8 mouse cellular contexts compared by ENCODE assay signal in genomic region chr6:93758114-93758513, GRCm38 (mm10).
A peak's percentile ranks its signal among the peaks of the same experiment; 100 is the strongest.
DNase-seq lines count a peak whose midpoint lies in the region; ATAC-seq lines count a peak whose summit lies in the region.

No protein-coding gene starts in this region.

- no peak overlapping the region for H3K4me3 ChIP-seq in limb, embryonic 12.5 days (replicated peaks)
- H3K4me3 ChIP-seq in limb, embryonic 10.5 days = no peak overlapping the region
- no peak overlapping the region for H3K4me3 ChIP-seq in intestine, embryonic 16.5 days (ENCODE audit: low read length)
- no peak overlapping the region for H3K4me3 ChIP-seq in neural tube, embryonic 15.5 days (replicated peaks)

- no peak overlapping the region for H3K9ac ChIP-seq in limb, embryonic 12.5 days (replicated peaks)
- no peak overlapping the region for H3K9ac ChIP-seq in intestine, embryonic 16.5 days (ENCODE audit: low read depth, low read length)
- H3K9ac ChIP-seq in neural tube, embryonic 15.5 days (replicated peaks) = no peak overlapping the region

- no peaks in the 10 kb centered on the region for H3K36me3 ChIP-seq in limb, embryonic 12.5 days
- H3K36me3 ChIP-seq in limb, embryonic 10.5 days = peaks cover 8% of the 10 kb centered on the region
- no peaks in the 10 kb centered on the region; the same call in 1 of the 2 replicates for H3K36me3 ChIP-seq in intestine, embryonic 16.5 days (ENCODE audit: control insufficient read depth, insufficient read depth, low read length)
- H3K36me3 ChIP-seq in neural tube, embryonic 15.5 days = peaks cover 19% of the 10 kb centered on the region

- 0 out of 2 replicates have a peak, but pooled peaks cover 7% of the 10 kb centered on the region for H3K4me1 ChIP-seq in limb, embryonic 12.5 days (replicated peaks)
- H3K4me1 ChIP-seq in limb, embryonic 10.5 days = no peaks in the 10 kb centered on the region
- peaks cover 4% of the 10 kb centered on the region; the same call in 1 of the 2 replicates for H3K4me1 ChIP-seq in intestine, embryonic 16.5 days (ENCODE audit: control insufficient read depth, insufficient read depth, low read length)
- H3K4me1 ChIP-seq in neural tube, embryonic 15.5 days = peaks cover 10% of the 10 kb centered on the region

- peak overlapping the region; percentile 31; the same call in 1 of the 2 replicates for H3K27ac ChIP-seq in limb, embryonic 12.5 days
- H3K27ac ChIP-seq in limb, embryonic 10.5 days = no peak overlapping the region
- H3K27ac ChIP-seq in intestine, embryonic 16.5 days (ENCODE audit: low read length) = peak overlapping the region; percentile 64
- 0 out of 2 replicates have a peak overlapping the region, but pooled peaks have one; percentile 70 for H3K27ac ChIP-seq in neural tube, embryonic 15.5 days (replicated peaks)

- H3K27me3 ChIP-seq in limb, embryonic 12.5 days = no peaks in the 10 kb centered on the region
- H3K27me3 ChIP-seq in limb, embryonic 10.5 days (ENCODE audit: low read depth, poor library complexity, severe bottlenecking) = no peaks in the 10 kb centered on the region
- H3K27me3 ChIP-seq in intestine, embryonic 16.5 days (replicated peaks; ENCODE audit: control insufficient read depth, insufficient read depth, low read length) = no peaks in the 10 kb centered on the region
- no peaks in the 10 kb centered on the region for H3K27me3 ChIP-seq in neural tube, embryonic 15.5 days (replicated peaks)

- no peak for ATAC-seq in limb, embryonic 12.5 days (ENCODE audit: insufficient number of reproducible peaks, insufficient read depth, low FRiP score, low TSS enrichment, low read depth)
- peak; percentile 95 for ATAC-seq in intestine, embryonic 16.5 days
- no peak for ATAC-seq in neural tube, embryonic 15.5 days (ENCODE audit: low FRiP score)
- no peak for ATAC-seq in inflammation-experienced regulatory T-cells, adult 6 months

- 77% methylated on average over 3 of the region's 3 CpGs for WGBS in limb, embryonic 12.5 days
- WGBS in limb, embryonic 10.5 days = 81% methylated on average over 3 of the region's 3 CpGs
- 51% methylated on average over 3 of the region's 3 CpGs for WGBS in intestine, embryonic 16.5 days
- WGBS in neural tube, embryonic 15.5 days = 56% methylated on average over 3 of the region's 3 CpGs

- H3K9me3 ChIP-seq in limb, embryonic 12.5 days = no peaks in the 10 kb centered on the region
- no peaks in the 10 kb centered on the region for H3K9me3 ChIP-seq in limb, embryonic 10.5 days (replicated peaks)
- no peaks in the 10 kb centered on the region for H3K9me3 ChIP-seq in intestine, embryonic 16.5 days (ENCODE audit: control insufficient read depth, low read length)
- no peaks in the 10 kb centered on the region for H3K9me3 ChIP-seq in neural tube, embryonic 15.5 days (replicated peaks)

- no peak overlapping the region for H3K4me2 ChIP-seq in limb, embryonic 12.5 days
- H3K4me2 ChIP-seq in intestine, embryonic 16.5 days (ENCODE audit: low read depth, low read length) = no peak overlapping the region
- H3K4me2 ChIP-seq in neural tube, embryonic 15.5 days = no peak overlapping the region

- DNase-seq in adrenal gland, postnatal 10 days = peak; percentile 7
- no peak for DNase-seq in adrenal gland, postnatal 25 days
- DNase-seq in limb, embryonic 10.5 days (ENCODE audit: low spot score) = no peak
- DNase-seq in cerebellum, postnatal 4 days (ENCODE audit: low spot score in 2 of 2) = no peak
